Mouse (Mus musculus) hindbrain, embryonic 15.5 days (tissue): ENCODE measurements around the gene Otub1. TPM values are rescaled to one million over a fixed set of nuclear protein-coding genes. Genes with fewer than 3 reads are reported as not detected.

Source experiments
- ATAC-seq: fragments of 200-750 bp; cut with Nextera tagmentation; 2 replicates; pipeline ENCODE4 v1.8.0; 2017; ENCODE audit warnings: low read depth, moderate number of reproducible peaks, moderate TSS enrichment; ENCODE audit not compliant: low FRiP score
- H3K27ac ChIP-seq: fragments of 300-500 bp; sonication (generic); replicated peaks from 2 replicates; pipeline ENCODE4 v1.5.1; 2015; ENCODE audit warnings: mild to moderate bottlenecking, inconsistent platforms
- H3K27me3 ChIP-seq: fragments of 300-500 bp; sonication (generic); 2 replicates; pipeline ENCODE4 v1.6.1; 2015; ENCODE audit warnings: control low read depth, inconsistent platforms
- H3K36me3 ChIP-seq: fragments of 300-500 bp; sonication (generic); 2 replicates; pipeline ENCODE4 v1.6.1; 2015; ENCODE audit warnings: control low read depth, inconsistent platforms
- H3K4me1 ChIP-seq: fragments of 300-500 bp; sonication (generic); replicated peaks from 2 replicates; pipeline ENCODE4 v1.6.1; 2015; ENCODE audit warnings: control low read depth, inconsistent platforms
- H3K4me2 ChIP-seq: fragments of 300-500 bp; sonication (generic); 2 replicates; pipeline ENCODE4 v1.6.1; 2015; ENCODE audit warnings: moderate library complexity, mild to moderate bottlenecking, inconsistent platforms
- H3K4me3 ChIP-seq: fragments of 300-500 bp; sonication (generic); 2 replicates; pipeline ENCODE4 v1.5.1; 2015; ENCODE audit warnings: mild to moderate bottlenecking, inconsistent platforms
- H3K9ac ChIP-seq: fragments of 300-500 bp; sonication (generic); 2 replicates; pipeline ENCODE4 v1.6.1; 2015; ENCODE audit warnings: inconsistent platforms
- H3K9me3 ChIP-seq: fragments of 300-500 bp; sonication (generic); 2 replicates; pipeline ENCODE4 v1.6.1; 2016; ENCODE audit warnings: control low read depth, inconsistent platforms
- WGBS: fragments of 180-500 bp; shearing (Covaris S2); methylation state at CpG from one replicate; pipeline ENCODE4 v1.1.7; 2015; 5-methylcytosine and 5-hydroxymethylcytosine counted together
- polyA plus RNA-seq: library from polyadenylated mRNA; unstranded; fragments of >200 nt; fragmentation: Nextera tagmentation; extraction: Ambion mirVana; gene quantifications from 2 replicates; pipeline ENCODE4 v1.2.1, GENCODE M21; 2015

Otub1 gene
- polyA plus RNA-seq, 1 experiment from 2014 or later = 239 TPM

DNA sequence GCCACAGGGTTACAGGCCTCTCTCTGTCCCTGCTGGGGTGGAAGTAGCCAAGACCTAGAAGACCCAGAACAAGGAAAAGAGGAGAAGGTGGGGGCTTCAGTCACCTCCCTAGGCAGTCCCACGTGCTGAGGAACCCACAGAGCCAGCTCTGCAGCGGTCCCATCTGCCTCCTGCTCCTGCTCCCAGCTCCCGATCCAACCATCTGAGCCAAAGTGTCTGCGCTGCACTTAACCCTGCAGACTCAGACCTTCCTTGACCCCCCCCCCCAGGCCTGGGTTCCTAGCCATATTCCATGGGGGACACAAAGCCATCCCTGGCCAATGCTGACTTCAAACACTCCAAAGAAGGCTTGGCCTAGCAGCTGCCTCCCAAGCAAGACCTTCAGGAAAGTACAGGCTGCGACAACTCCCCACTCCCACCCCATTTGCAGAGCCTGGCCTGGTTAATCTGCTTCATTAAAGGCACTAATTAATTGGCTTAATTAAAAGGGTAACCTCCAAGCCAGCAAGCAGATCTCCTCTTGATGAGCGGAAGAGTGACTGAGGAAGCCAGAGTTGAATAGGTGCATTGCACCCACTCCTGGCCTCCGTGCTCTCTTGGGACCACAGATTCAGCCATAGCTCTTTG is 54.7 kb downstream of the Otub1 start:
- Histone ChIP-seq H3K4me1 (peaks cover 77% of the 10 kb centered on the region), H3K27me3 (no peaks in the 10 kb centered on the region), H3K27ac (no peak overlapping the region), H3K9me3 (no peaks in the 10 kb centered on the region), H3K4me3 (no peak overlapping the region), H3K36me3 (no peaks in the 10 kb centered on the region), H3K9ac (no peak overlapping the region), H3K4me2 (no peak overlapping the region)
- no peak for ATAC-seq
- WGBS = 56% methylated on average over 7 of the region's 7 CpGs

DNA sequence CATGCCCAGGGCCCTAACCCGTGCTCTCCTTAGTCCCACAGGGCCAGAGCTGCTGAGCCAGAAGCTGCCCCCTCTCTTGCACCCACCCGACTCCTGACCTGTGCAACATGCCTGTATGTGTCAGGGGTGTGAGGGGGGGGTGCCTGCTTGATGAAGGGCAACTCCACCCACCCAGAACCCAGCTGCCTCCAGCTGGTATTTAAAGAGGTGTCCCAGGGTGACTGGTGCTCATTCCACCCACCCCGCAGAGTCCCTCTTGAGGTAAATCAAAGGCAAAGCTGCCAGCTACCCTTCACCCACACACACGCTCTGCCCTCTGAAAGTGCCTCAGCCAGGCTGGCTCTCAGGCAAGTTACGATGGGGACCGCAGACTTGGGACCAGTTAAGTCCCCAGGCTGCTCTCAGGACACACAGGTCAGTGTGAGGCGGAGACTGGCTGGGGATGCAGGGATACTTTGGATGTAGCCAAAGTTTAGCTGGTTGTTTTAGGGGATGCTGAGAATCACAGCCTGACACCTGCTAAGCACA is 56.9 kb downstream of the Otub1 start:
- ATAC-seq = no peak
- H3K27ac ChIP-seq = no peak overlapping the region
- H3K4me3 ChIP-seq = no peak overlapping the region
- 58% methylated on average over 7 of the region's 7 CpGs for WGBS
- H3K9me3 ChIP-seq = no peaks in the 10 kb centered on the region
- peaks cover 67% of the 10 kb centered on the region for H3K4me1 ChIP-seq
- peaks cover 8% of the 10 kb centered on the region; the same call in 1 of the 2 replicates for H3K27me3 ChIP-seq
- no peaks in the 10 kb centered on the region for H3K36me3 ChIP-seq
- no peak overlapping the region for H3K4me2 ChIP-seq
- H3K9ac ChIP-seq = no peak overlapping the region

DNA sequence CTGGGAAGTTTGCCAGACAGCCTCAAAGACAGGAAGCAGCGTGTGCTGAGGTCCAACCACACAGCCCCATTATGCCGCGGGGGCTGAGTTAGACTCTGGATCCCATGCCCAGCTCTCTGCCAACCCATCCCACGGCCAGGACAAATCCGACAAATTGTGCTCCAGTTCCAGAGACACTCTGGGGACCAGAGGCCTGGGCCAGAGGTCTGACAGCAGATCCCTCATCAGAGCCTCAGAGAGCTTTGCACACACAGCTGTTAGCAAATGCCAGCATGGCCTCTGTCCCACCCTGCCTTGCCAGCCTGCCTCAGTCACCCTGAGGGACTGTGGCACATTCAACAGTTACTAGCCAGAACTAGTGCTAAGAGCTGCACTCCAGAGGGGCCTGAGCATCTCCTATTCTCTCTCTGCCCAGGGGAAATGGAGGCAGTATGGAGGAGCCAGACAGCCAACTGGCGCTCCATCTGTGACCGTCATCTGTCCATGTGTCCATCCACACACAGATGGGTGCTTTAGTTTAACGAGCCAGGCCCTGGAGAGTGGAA is 57.5 kb downstream of the Otub1 start:
- Histone ChIP-seq H3K36me3 (no peaks in the 10 kb centered on the region), H3K27ac (no peak overlapping the region), H3K4me1 (peaks cover 71% of the 10 kb centered on the region), H3K27me3 (peaks cover 8% of the 10 kb centered on the region; the same call in 1 of the 2 replicates), H3K4me2 (no peak overlapping the region), H3K9ac (no peak overlapping the region), H3K4me3 (no peak overlapping the region), H3K9me3 (no peaks in the 10 kb centered on the region)
- 55% methylated on average over 8 of the region's 8 CpGs for WGBS
- ATAC-seq = no peak

Other genes with a start within 250 kb of the Otub1 start
- 210 and 211 TPM in 2 replicates for gene Ppp1r14b, start 231.3 kb downstream of the Otub1 start, polyA plus RNA-seq
- gene Plcb3, start 229.8 kb downstream of the Otub1 start, polyA plus RNA-seq = 13.6 and 14.0 TPM in 2 replicates
- 147 and 160 TPM in 2 replicates for gene Fkbp2, start 225.8 kb downstream of the Otub1 start, polyA plus RNA-seq
- 63.9 and 67.5 TPM in 2 replicates for gene Vegfb, start 218.7 kb downstream of the Otub1 start, polyA plus RNA-seq
- 23.7 and 24.2 TPM in 2 replicates for gene Dnajc4, start 213.7 kb downstream of the Otub1 start, polyA plus RNA-seq
- gene Nudt22, start 210.2 kb downstream of the Otub1 start, polyA plus RNA-seq = 22.8 and 23.9 TPM in 2 replicates
- gene Trpt1, start 210.2 kb downstream of the Otub1 start, polyA plus RNA-seq = 21.5 and 21.8 TPM in 2 replicates
- 4.5 and 5.2 TPM in 2 replicates for gene Fermt3, start 186.8 kb downstream of the Otub1 start, polyA plus RNA-seq
- 218 and 229 TPM in 2 replicates for gene Stip1, start 166.3 kb downstream of the Otub1 start, polyA plus RNA-seq
- 5.5 and 6.1 TPM in 2 replicates for gene Macrod1, start 149.5 kb downstream of the Otub1 start, polyA plus RNA-seq
- gene Flrt1, start 100.6 kb downstream of the Otub1 start, polyA plus RNA-seq = 9.8 and 11.1 TPM in 2 replicates
- 1,050 and 1,125 TPM in 2 replicates for gene Cox8a, start 11.3 kb upstream of the Otub1 start, polyA plus RNA-seq
- 62.2 and 66.2 TPM in 2 replicates for gene Naa40, start 34.9 kb upstream of the Otub1 start, polyA plus RNA-seq
- gene Rcor2, start 61.0 kb upstream of the Otub1 start, polyA plus RNA-seq = 24.0 and 32.1 TPM in 2 replicates
- gene Mark2, start 135.5 kb upstream of the Otub1 start, polyA plus RNA-seq = 49.5 and 52.5 TPM in 2 replicates
- 28.9 and 32.2 TPM in 2 replicates for gene Spindoc, start 176.7 kb upstream of the Otub1 start, polyA plus RNA-seq
- 15.3 and 17.2 TPM in 2 replicates for gene 2700081O15Rik, start 211.3 kb upstream of the Otub1 start, polyA plus RNA-seq